8 mouse cellular contexts compared by ENCODE assay signal in the genomic region with DNA sequence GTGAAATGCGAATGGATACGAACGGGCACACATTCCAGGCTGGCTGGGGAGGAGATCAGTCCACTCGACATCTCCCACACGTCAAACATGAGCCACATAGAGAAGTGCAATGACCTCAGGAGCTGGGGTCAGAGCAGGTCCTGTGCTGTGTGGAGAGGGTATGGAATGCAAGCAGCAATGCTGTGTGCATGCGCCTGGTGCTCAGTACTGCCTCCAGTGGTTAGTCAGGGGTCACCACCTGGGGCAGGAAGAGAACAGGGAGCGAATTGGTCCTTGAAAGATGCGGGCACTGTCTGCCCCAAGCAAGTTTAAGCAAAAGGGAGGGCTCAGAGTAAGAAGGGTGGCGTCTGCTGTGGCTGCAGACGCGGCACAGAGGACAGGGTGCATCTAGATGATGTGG. TPM values are rescaled to one million over a fixed set of nuclear protein-coding genes. Genes with fewer than 3 reads are reported as not detected.
DNase-seq lines count a peak whose midpoint lies in the region; ATAC-seq and TF ChIP-seq lines count a peak whose summit lies in the region.
"Had no signal": no experiment of that assay in that cellular context is flagged by ENCODE, and none has a peak within 500 bp of the region (broad histone marks: within the 10 kb centered on the region; RNA-seq: fewer than 3 reads in every experiment).

No protein-coding gene starts in this region.

- H3K4me3 ChIP-seq in testis, adult 2 months (ENCODE audit: control insufficient read depth, low read depth, low read length), result no peak overlapping the region
- H3K4me3 ChIP-seq in forebrain, embryonic 12.5 days (replicated peaks), result no peak overlapping the region
- H3K4me3 ChIP-seq in midbrain, embryonic 11.5 days (ENCODE audit: low read depth, low read length), result no peak overlapping the region
- H3K4me3 ChIP-seq: heart, embryonic 15.5 days had no signal

- H3K27ac ChIP-seq in testis, adult 2 months (ENCODE audit: control insufficient read depth, insufficient read depth, low read depth, low read length), result no peak overlapping the region
- H3K27ac ChIP-seq in forebrain, embryonic 12.5 days, result no peak overlapping the region
- H3K27ac ChIP-seq in midbrain, embryonic 11.5 days (ENCODE audit: low read depth, low read length), result no peak overlapping the region
- H3K27ac ChIP-seq: heart, embryonic 15.5 days had no signal

- 0 out of 2 replicates have a peak, but pooled peaks have one; percentile 49 for ATAC-seq in forebrain, embryonic 12.5 days (ENCODE audit: low FRiP score)
- peak; percentile 62; the same call in 1 of the 2 replicates for ATAC-seq in midbrain, embryonic 11.5 days (ENCODE audit: low FRiP score)

- H3K9ac ChIP-seq in forebrain, embryonic 12.5 days, result no peak overlapping the region
- H3K9ac ChIP-seq in midbrain, embryonic 11.5 days (ENCODE audit: low read length), result no peak overlapping the region
- H3K9ac ChIP-seq: heart, embryonic 15.5 days had no signal

- no peak overlapping the region for H3K4me2 ChIP-seq in forebrain, embryonic 12.5 days
- H3K4me2 ChIP-seq in midbrain, embryonic 11.5 days, result no peak overlapping the region
- H3K4me2 ChIP-seq: heart, embryonic 15.5 days had no signal

- WGBS in forebrain, embryonic 12.5 days, result 55% methylated on average over 11 of the region's 11 CpGs
- WGBS in midbrain, embryonic 11.5 days, result 52% methylated on average over 11 of the region's 11 CpGs

- peak; percentile 81; the same call in 1 of the 2 replicates for TF ChIP-seq CTCF in testis, adult 2 months (IDR thresholded peaks at IDR 0.05; ENCODE audit: control insufficient read depth, insufficient read depth, insufficient replicate concordance, low read depth, low read length)

- TF ChIP-seq POLR2A in testis, adult 2 months (IDR thresholded peaks at IDR 0.05; ENCODE audit: control insufficient read depth, low read depth, low read length), result no peak

- H3K27me3 ChIP-seq in testis, adult 2 months (ENCODE audit: control insufficient read depth, insufficient read depth, low read length), result no peaks in the 10 kb centered on the region
- no peaks in the 10 kb centered on the region for H3K27me3 ChIP-seq in forebrain, embryonic 12.5 days
- no peaks in the 10 kb centered on the region for H3K27me3 ChIP-seq in midbrain, embryonic 11.5 days (ENCODE audit: control insufficient read depth, insufficient read depth, low read length)
- H3K27me3 ChIP-seq: heart, embryonic 15.5 days had no signal

- no peaks in the 10 kb centered on the region for H3K9me3 ChIP-seq in forebrain, embryonic 12.5 days
- no peaks in the 10 kb centered on the region; the same call in 1 of the 2 replicates for H3K9me3 ChIP-seq in midbrain, embryonic 11.5 days (ENCODE audit: control insufficient read depth, low read length)
- H3K9me3 ChIP-seq: heart, embryonic 15.5 days had no signal

- DNase-seq in testis, postnatal 14 days (ENCODE audit: low spot score), result no peak
- peak; percentile 37 for DNase-seq in adrenal gland, postnatal 25 days
- peak; percentile 52 for DNase-seq in kidney, postnatal 10 days
- peak; percentile 85 for DNase-seq in midbrain, embryonic 11.5 days (ENCODE audit: low spot score, missing footprints)
- no peak for DNase-seq in frontal cortex, postnatal 10 days (ENCODE audit: low spot score in 2 of 2)

- H3K4me1 ChIP-seq in testis, adult 2 months (ENCODE audit: control insufficient read depth, insufficient read depth, low read length), result peaks cover 3% of the 10 kb centered on the region; the same call in 1 of the 2 replicates
- H3K4me1 ChIP-seq in forebrain, embryonic 12.5 days, result peaks cover 10% of the 10 kb centered on the region; the same call in 1 of the 2 replicates
- no peaks in the 10 kb centered on the region; the same call in 1 of the 2 replicates for H3K4me1 ChIP-seq in midbrain, embryonic 11.5 days (ENCODE audit: control insufficient read depth, insufficient read depth, low read length)

- H3K36me3 ChIP-seq in testis, adult 2 months (ENCODE audit: control insufficient read depth, insufficient read depth, low read length), result no peaks in the 10 kb centered on the region; the same call in none of the 2 replicates
- H3K36me3 ChIP-seq in forebrain, embryonic 12.5 days (replicated peaks), result peaks cover 58% of the 10 kb centered on the region
- H3K36me3 ChIP-seq in midbrain, embryonic 11.5 days (ENCODE audit: control insufficient read depth, insufficient read depth, low read length), result peaks cover 8% of the 10 kb centered on the region

RNA-seq across cellular contexts. Expression of a gene that starts 7.0 kb away (rescaled TPM):
- polyA plus RNA-seq in testis, adult 2 months (2012; rRNA removed), result 49.4 and 54.1 TPM in 2 replicates
- 35.0 and 48.6 TPM in 2 replicates for total RNA-seq in adrenal gland, postnatal 25 days (2021)
- 45.0 and 48.5 TPM in 2 replicates for polyA plus RNA-seq in forebrain, embryonic 12.5 days (2016; fragmentation: Nextera tagmentation; extraction: Ambion mirVana)
- 43.0 and 47.9 TPM in 2 replicates for polyA plus RNA-seq in midbrain, embryonic 11.5 days (2014; fragmentation: Nextera tagmentation; extraction: Ambion mirVana)

RNA-seq across cellular contexts. Expression of a gene that starts 7.5 kb away (rescaled TPM):
- polyA plus RNA-seq in testis, adult 2 months (2012; rRNA removed), result 195 and 219 TPM in 2 replicates
- 41.9 and 43.9 TPM in 2 replicates for total RNA-seq in adrenal gland, postnatal 25 days (2021)
- polyA plus RNA-seq in forebrain, embryonic 12.5 days (2016; fragmentation: Nextera tagmentation; extraction: Ambion mirVana), result 60.1 and 64.9 TPM in 2 replicates
- polyA plus RNA-seq in midbrain, embryonic 11.5 days (2014; fragmentation: Nextera tagmentation; extraction: Ambion mirVana), result 52.7 and 60.0 TPM in 2 replicates

RNA-seq across cellular contexts. Expression of a gene that starts 18.5 kb away (rescaled TPM):
- 0.23 and 0.32 TPM in 2 replicates for polyA plus RNA-seq in testis, adult 2 months (2012; rRNA removed)
- 4.1 and 6.4 TPM in 2 replicates for total RNA-seq in adrenal gland, postnatal 25 days (2021)
- 5.6 and 9.7 TPM in 2 replicates for polyA plus RNA-seq in forebrain, embryonic 12.5 days (2016; fragmentation: Nextera tagmentation; extraction: Ambion mirVana)
- polyA plus RNA-seq in midbrain, embryonic 11.5 days (2014; fragmentation: Nextera tagmentation; extraction: Ambion mirVana), result 10.2 and 11.5 TPM in 2 replicates
- polyA plus RNA-seq: heart, embryonic 15.5 days had no signal

RNA-seq across cellular contexts. Expression of a gene that starts 37.2 kb away (rescaled TPM):
- 7.2 and 9.3 TPM in 2 replicates for polyA plus RNA-seq in testis, adult 2 months (2012; rRNA removed)
- total RNA-seq in adrenal gland, postnatal 25 days (2021), result 2.0 and 3.8 TPM in 2 replicates
- polyA plus RNA-seq in forebrain, embryonic 12.5 days (2016; fragmentation: Nextera tagmentation; extraction: Ambion mirVana), result 1.2 and 1.9 TPM in 2 replicates
- polyA plus RNA-seq in midbrain, embryonic 11.5 days (2014; fragmentation: Nextera tagmentation; extraction: Ambion mirVana), result 4.6 and 4.7 TPM in 2 replicates
- polyA plus RNA-seq: heart, embryonic 15.5 days had no signal

RNA-seq across cellular contexts. Expression of a gene that starts 41.6 kb away (rescaled TPM):
- polyA plus RNA-seq in testis, adult 2 months (2012; rRNA removed), result 61.0 and 64.0 TPM in 2 replicates
- total RNA-seq in adrenal gland, postnatal 25 days (2021), result 20.4 and 22.5 TPM in 2 replicates
- 13.6 and 17.4 TPM in 2 replicates for polyA plus RNA-seq in forebrain, embryonic 12.5 days (2016; fragmentation: Nextera tagmentation; extraction: Ambion mirVana)
- polyA plus RNA-seq in midbrain, embryonic 11.5 days (2014; fragmentation: Nextera tagmentation; extraction: Ambion mirVana), result 12.9 and 16.7 TPM in 2 replicates

Comparison
In these comparisons a context has a peak if more than half of its experiments do, and no peak if none do; other contexts are left out.
1. DNase-seq: peak in adrenal gland, postnatal 25 days (single experiment), kidney, postnatal 10 days (single experiment) and midbrain, embryonic 11.5 days (single experiment); none in testis, postnatal 14 days (single experiment) and frontal cortex, postnatal 10 days (0 of 2).